Mouse (Mus musculus) kidney, adult 2 months (tissue): ENCODE measurements at regions not wholly inside any gene's neighbourhood (a gene's known extent, or its start where the extent isn't known, plus 50 kb on each side); places are given as distances from the start of the nearest gene placed in this dataset.
A peak's percentile ranks its signal among the peaks of the same experiment; 100 is the strongest.

Experiments
- DNase-seq: peaks from one replicate; pipeline ENCODE4 v3.0.0; 2021
- H3K27ac ChIP-seq: fragments of 200-500 bp; 2 replicates; pipeline ENCODE4 v1.5.1; 2012; ENCODE audit warnings: low read depth, low read length, control low read depth, inconsistent platforms; ENCODE audit not compliant: insufficient read depth
- H3K27me3 ChIP-seq: fragments of 200-500 bp; replicated peaks from 2 replicates; pipeline ENCODE4 v1.6.1; 2012; ENCODE audit warnings: mild to moderate bottlenecking, moderate library complexity, low read length, inconsistent platforms; ENCODE audit not compliant: control insufficient read depth, insufficient read depth
- H3K36me3 ChIP-seq: fragments of 200-500 bp; 2 replicates; pipeline ENCODE4 v1.6.1; 2012; ENCODE audit warnings: mild to moderate bottlenecking, moderate library complexity, low read length, inconsistent platforms; ENCODE audit not compliant: control insufficient read depth, insufficient read depth
- H3K4me1 ChIP-seq: fragments of 200-500 bp; 2 replicates; pipeline ENCODE4 v1.6.1; 2011; ENCODE audit warnings: low read length; ENCODE audit not compliant: control insufficient read depth, insufficient read depth
- H3K4me3 ChIP-seq: fragments of 200-500 bp; 2 replicates; pipeline ENCODE4 v1.5.1; 2011; ENCODE audit warnings: mild to moderate bottlenecking, low read depth, low read length, control low read depth; ENCODE audit not compliant: insufficient read depth
- CTCF ChIP-seq: fragments of 200-500 bp; conservative IDR thresholded peaks from 2 replicates; pipeline ENCODE4 v1.5.1; 2011; ENCODE audit warnings: low read depth, mild to moderate bottlenecking, control low read depth, low read length, moderate library complexity, mixed read lengths; ENCODE audit not compliant: insufficient read depth, insufficient read length
- POLR2A ChIP-seq: fragments of 200-500 bp; IDR thresholded peaks from one replicate; pipeline ENCODE4 v1.6.1; 2011; ENCODE audit warnings: low read depth, low read length, control low read depth
- WGBS: fragments of 180-500 bp; shearing (Covaris S2); methylation state at CpG from one replicate; pipeline ENCODE4 v1.1.7; 2018; 5-methylcytosine and 5-hydroxymethylcytosine counted together

- no peak for DNase-seq
- H3K4me3 ChIP-seq = no peak overlapping the region
- no peaks in the 10 kb centered on the region for H3K36me3 ChIP-seq
- no peak overlapping the region for H3K27ac ChIP-seq
- no peak for TF ChIP-seq CTCF
- TF ChIP-seq POLR2A = no peak
- H3K27me3 ChIP-seq = no peaks in the 10 kb centered on the region
- H3K4me1 ChIP-seq = no peaks in the 10 kb centered on the region
- 50% methylated on average over 4 of the region's 4 CpGs for WGBS
Measured at GRCm38 (mm10) chr2:145049655-145050376, 117.7 kb upstream of the Slc24a3 start.

- Histone ChIP-seq H3K27ac (no peak overlapping the region), H3K4me3 (no peak overlapping the region), H3K27me3 (no peaks in the 10 kb centered on the region), H3K4me1 (no peaks in the 10 kb centered on the region), H3K36me3 (no peaks in the 10 kb centered on the region)
- no peak for TF ChIP-seq CTCF
- TF ChIP-seq POLR2A = no peak
- DNase-seq = no peak
- 83% methylated on average over 2 of the region's 2 CpGs for WGBS
Measured at GRCm38 (mm10) chr2:145052405-145052804, 115.1 kb upstream of the Slc24a3 start.

- DNase-seq = no peak
- Histone ChIP-seq H3K27ac (no peak overlapping the region), H3K4me3 (no peak overlapping the region), H3K36me3 (no peaks in the 10 kb centered on the region), H3K4me1 (no peaks in the 10 kb centered on the region), H3K27me3 (no peaks in the 10 kb centered on the region)
- TF ChIP-seq CTCF (no peak), POLR2A (no peak)
- 67% methylated on average over 3 of the region's 3 CpGs for WGBS
Measured at GRCm38 (mm10) chr2:145056219-145056618, 111.3 kb upstream of the Slc24a3 start.

GRCm38 (mm10) chr2:145056762-145057161, 110.8 kb upstream of the Slc24a3 start:
- H3K27me3 ChIP-seq = no peaks in the 10 kb centered on the region
- WGBS = 80% methylated on average over 5 of the region's 5 CpGs
- no peak for DNase-seq
- no peaks in the 10 kb centered on the region for H3K36me3 ChIP-seq
- no peak overlapping the region for H3K4me3 ChIP-seq
- no peak for TF ChIP-seq POLR2A
- TF ChIP-seq CTCF = no peak
- no peak overlapping the region for H3K27ac ChIP-seq
- H3K4me1 ChIP-seq = no peaks in the 10 kb centered on the region

- TF ChIP-seq POLR2A = no peak
- no peak for TF ChIP-seq CTCF
- no peak for DNase-seq
- Histone ChIP-seq H3K27me3 (no peaks in the 10 kb centered on the region), H3K36me3 (no peaks in the 10 kb centered on the region), H3K27ac (no peak overlapping the region), H3K4me3 (no peak overlapping the region), H3K4me1 (no peaks in the 10 kb centered on the region)
- 84% methylated on average over 1 of the region's 1 CpGs for WGBS
Measured at GRCm38 (mm10) chr2:145069931-145070330, 97.6 kb upstream of the Slc24a3 start.

GRCm38 (mm10) chr2:145081926-145082325, 85.6 kb upstream of the Slc24a3 start:
- H3K27ac ChIP-seq = no peak overlapping the region
- 30% methylated on average over 2 of the region's 2 CpGs for WGBS
- no peaks in the 10 kb centered on the region; the same call in 1 of the 2 replicates for H3K27me3 ChIP-seq
- H3K36me3 ChIP-seq = no peaks in the 10 kb centered on the region
- peak; percentile 52 for DNase-seq
- no peaks in the 10 kb centered on the region for H3K4me1 ChIP-seq
- no peak overlapping the region for H3K4me3 ChIP-seq
- TF ChIP-seq POLR2A (no peak), CTCF (no peak)

- TF ChIP-seq POLR2A = no peak
- no peak for TF ChIP-seq CTCF
- DNase-seq = peak; percentile 30
- Histone ChIP-seq H3K36me3 (no peaks in the 10 kb centered on the region), H3K27me3 (no peaks in the 10 kb centered on the region; the same call in 1 of the 2 replicates), H3K4me1 (no peaks in the 10 kb centered on the region), H3K4me3 (no peak overlapping the region), H3K27ac (no peak overlapping the region)
- 58% methylated on average over 2 of the region's 2 CpGs for WGBS
Measured at GRCm38 (mm10) chr2:145084621-145085020, 82.9 kb upstream of the Slc24a3 start.
